Mouse (Mus musculus): ENCODE data around the gene Slc25a15. TPM values are rescaled to one million over a fixed set of nuclear protein-coding genes. Genes with fewer than 3 reads are reported as not detected.
A peak's percentile ranks its signal among the peaks of the same experiment; 100 is the strongest.

Slc25a15 gene
- polyA plus RNA-seq, 1 experiment from 2014 or later = 10.1 TPM

- in situ Hi-C loops (cut with MboI; ENCODE audit: low pct_unique_long_range_greater_than_20kb) = no loop called here
- ATAC-seq (no peak), DNase-seq (ENCODE audit: low read depth, low spot score) (no peak)
- CTCF ChIA-PET = no interaction called here
- TF ChIP-seq CTCF (IDR thresholded peaks at IDR 0.05) = no peak
- POLR2A ChIA-PET = interaction anchor here (0.9 kb wide), 1 partner anchor 19 kb away, joined by 3 read pairs; no protein-coding TSS in a partner anchor
- no peaks in the 10 kb centered on the region for H3K27me3 ChIP-seq
These were observed 7.5 kb downstream of the Slc25a15 start for GRCm38 (mm10) chr8:22390766-22391463.

- CTCF ChIA-PET = no interaction called here
- H3K27me3 ChIP-seq = no peaks in the 10 kb centered on the region
- in situ Hi-C loops (cut with MboI; ENCODE audit: low pct_unique_long_range_greater_than_20kb) = loop anchor here (10.0 kb wide), 1 partner anchor 185 kb away; no protein-coding TSS in a partner anchor
- POLR2A ChIA-PET = no interaction called here
- no peak for ATAC-seq
- no peak for TF ChIP-seq CTCF (IDR thresholded peaks at IDR 0.05)
- no peak for DNase-seq (ENCODE audit: low read depth, low spot score)
These were observed 8.5 kb downstream of the Slc25a15 start for GRCm38 (mm10) chr8:22389874-22390273.

- ChIA-PET CTCF (interaction anchor here (1.4 kb wide), 1 partner anchor 393 kb away, joined by 3 read pairs; no protein-coding TSS in a partner anchor), POLR2A (no interaction called here)
- no peaks in the 10 kb centered on the region for H3K27me3 ChIP-seq
- no peak for TF ChIP-seq CTCF (IDR thresholded peaks at IDR 0.05)
- no peak for ATAC-seq
- in situ Hi-C loops (cut with MboI; ENCODE audit: low pct_unique_long_range_greater_than_20kb) = loop anchor here (10.0 kb wide), 1 partner anchor 180 kb away; no protein-coding TSS in a partner anchor
- DNase-seq (ENCODE audit: low read depth, low spot score) = no peak
These were observed 13.2 kb downstream of the Slc25a15 start for GRCm38 (mm10) chr8:22385158-22385557.

- peak; percentile 28 for TF ChIP-seq CTCF (IDR thresholded peaks at IDR 0.05)
- ATAC-seq (no peak), DNase-seq (ENCODE audit: low read depth, low spot score) (no peak)
- H3K27me3 ChIP-seq = no peaks in the 10 kb centered on the region
- ChIA-PET CTCF (interaction anchor here (0.9 to 1.7 kb wide), 2 partner anchors 65 to 191 kb away, joined by 3 to 4 read pairs; partner anchors contain the start of gene Vps36), POLR2A (interaction anchor here (0.6 kb wide), 1 partner anchor 10 kb away, joined by 3 read pairs; no protein-coding TSS in a partner anchor)
- in situ Hi-C loops (cut with MboI; ENCODE audit: low pct_unique_long_range_greater_than_20kb) = loop anchor here (10.0 kb wide), 1 partner anchor 178 kb away; no protein-coding TSS in a partner anchor
These were observed 15.4 kb downstream of the Slc25a15 start for GRCm38 (mm10) chr8:22382824-22383595.

- in situ Hi-C loops (cut with MboI; ENCODE audit: low pct_unique_long_range_greater_than_20kb) = loop anchor here (10.0 kb wide), 1 partner anchor 176 kb away; no protein-coding TSS in a partner anchor
- ATAC-seq (no peak), DNase-seq (ENCODE audit: low read depth, low spot score) (no peak)
- CTCF ChIA-PET = no interaction called here
- POLR2A ChIA-PET = no interaction called here
- H3K27me3 ChIP-seq = no peaks in the 10 kb centered on the region
- no peak for TF ChIP-seq CTCF (IDR thresholded peaks at IDR 0.05)
These were observed 17.5 kb downstream of the Slc25a15 start for GRCm38 (mm10) chr8:22380934-22381333.

- POLR2A ChIA-PET = no interaction called here
- peak; percentile 71 for TF ChIP-seq CTCF (IDR thresholded peaks at IDR 0.05)
- in situ Hi-C loops (cut with MboI; ENCODE audit: low pct_unique_long_range_greater_than_20kb) = no loop called here
These were observed 21.5 kb downstream of the Slc25a15 start for GRCm38 (mm10) chr8:22376903-22377302.

GRCm38 (mm10) chr8:22376311-22376710, 22.1 kb downstream of the Slc25a15 start:
- ChIA-PET CTCF (interaction anchor here (1.2 kb wide), 1 partner anchor 184 kb away, joined by 5 read pairs; the partner anchor contains the start of gene Vps36), POLR2A (no interaction called here)
- ATAC-seq (no peak), DNase-seq (ENCODE audit: low read depth, low spot score) (no peak)
- no peaks in the 10 kb centered on the region for H3K27me3 ChIP-seq
- in situ Hi-C loops (cut with MboI; ENCODE audit: low pct_unique_long_range_greater_than_20kb) = no loop called here
- no peak for TF ChIP-seq CTCF (IDR thresholded peaks at IDR 0.05)

More at GRCm38 (mm10) chr8:22376903-22377302, 21.5 kb downstream of the Slc25a15 start:
- H3K27me3 ChIP-seq = no peaks in the 10 kb centered on the region
- CTCF ChIA-PET = interaction anchor here (1.2 kb wide), 1 partner anchor 185 kb away, joined by 5 read pairs; the partner anchor contains the start of gene Vps36
- ATAC-seq (peak; percentile 78), DNase-seq (ENCODE audit: low read depth, low spot score) (no peak)

GRCm38 (mm10) chr8:22359882-22360281, 38.5 kb downstream of the Slc25a15 start:
- in situ Hi-C loops (cut with MboI; ENCODE audit: low pct_unique_long_range_greater_than_20kb) = no loop called here
- ChIA-PET POLR2A (no interaction called here), CTCF (no interaction called here)
- H3K27me3 ChIP-seq = peaks cover 14% of the 10 kb centered on the region
- DNase-seq (ENCODE audit: low read depth, low spot score) (no peak), ATAC-seq (no peak)
- no peak for TF ChIP-seq CTCF (IDR thresholded peaks at IDR 0.05)

- no peak for DNase-seq (ENCODE audit: low read depth, low spot score)
- ChIA-PET CTCF (no interaction called here), POLR2A (no interaction called here)
- no peak for ATAC-seq
- TF ChIP-seq CTCF (IDR thresholded peaks at IDR 0.05) = no peak
- in situ Hi-C loops (cut with MboI; ENCODE audit: low pct_unique_long_range_greater_than_20kb) = no loop called here
- H3K27me3 ChIP-seq = peaks cover 14% of the 10 kb centered on the region
These were observed 39.0 kb downstream of the Slc25a15 start for GRCm38 (mm10) chr8:22359359-22359758.

- DNase-seq (ENCODE audit: low read depth, low spot score) (no peak), ATAC-seq (no peak)
- in situ Hi-C loops (cut with MboI; ENCODE audit: low pct_unique_long_range_greater_than_20kb) = no loop called here
- no peak for TF ChIP-seq CTCF (IDR thresholded peaks at IDR 0.05)
- ChIA-PET CTCF (no interaction called here), POLR2A (no interaction called here)
- H3K27me3 ChIP-seq = peaks cover 6% of the 10 kb centered on the region
These were observed 63.0 kb downstream of the Slc25a15 start for GRCm38 (mm10) chr8:22335426-22335825.

Other genes starting within 250 kb of the Slc25a15 start
- gene Nek3, start 232.2 kb downstream of the Slc25a15 start, polyA plus RNA-seq (2021) = 7.3 TPM
- gene Ckap2, start 212.8 kb downstream of the Slc25a15 start, polyA plus RNA-seq (2021) = 30.9 TPM
- 29.6 TPM for gene Vps36, start 205.8 kb downstream of the Slc25a15 start, polyA plus RNA-seq (2021)
- gene Thsd1, start 171.3 kb downstream of the Slc25a15 start, polyA plus RNA-seq (2021) = 0.36 TPM
- not detected for gene Tpte, start 115.2 kb downstream of the Slc25a15 start, polyA plus RNA-seq (2021)
- gene Mrps31, start 12.8 kb upstream of the Slc25a15 start, polyA plus RNA-seq (2021) = 32.9 TPM